ENCODE assay signal across 15 mouse cellular contexts in genomic region chr2:30421432-30421831, GRCm38 (mm10).
"Had no signal": no experiment of that assay in that cellular context is flagged by ENCODE, and none has a peak within 500 bp of the region (broad histone marks: within the 10 kb centered on the region; RNA-seq: fewer than 3 reads in every experiment).

No protein-coding gene starts in this region.

- H3K9me3 ChIP-seq: kidney, embryonic 15.5 days; limb, embryonic 15.5 days; liver, embryonic 13.5 days; midbrain, embryonic 15.5 days had no signal

- DNase-seq: kidney, adult 2 months; kidney, postnatal 14 days; left cerebral cortex, postnatal 4 days; liver, embryonic 13.5 days; lung, adult 18-20 months; lung, postnatal 36 days; retina, postnatal 1 day; right cerebral cortex, postnatal 4 days; spleen, adult 18-20 months; thymus, adult 18-20 months; thymus, postnatal 14 days had no signal

- H3K4me2 ChIP-seq: kidney, embryonic 15.5 days; limb, embryonic 15.5 days; liver, embryonic 13.5 days; midbrain, embryonic 15.5 days had no signal

- H3K27me3 ChIP-seq: kidney, embryonic 15.5 days; limb, embryonic 15.5 days; liver, embryonic 13.5 days; midbrain, embryonic 15.5 days had no signal

- H3K9ac ChIP-seq: kidney, embryonic 15.5 days; limb, embryonic 15.5 days; midbrain, embryonic 15.5 days had no signal

- ATAC-seq: lung, postnatal 0 days; midbrain, embryonic 15.5 days had no signal

- H3K27ac ChIP-seq: kidney, embryonic 15.5 days; limb, embryonic 15.5 days; liver, embryonic 13.5 days; midbrain, embryonic 15.5 days had no signal

- H3K4me3 ChIP-seq: kidney, embryonic 15.5 days; limb, embryonic 15.5 days; liver, embryonic 13.5 days; midbrain, embryonic 15.5 days had no signal
